Mouse (Mus musculus) embryonic facial prominence, embryonic 15.5 days (tissue): ENCODE measurements around the gene Raver2. TPM values are rescaled to one million over a fixed set of nuclear protein-coding genes. Genes with fewer than 3 reads are reported as not detected.

Experiments used
- ATAC-seq: fragments of 200-750 bp; cut with Nextera tagmentation; 2 replicates; pipeline ENCODE4 v1.8.0; 2017; ENCODE audit warnings: low read depth, moderate TSS enrichment; ENCODE audit not compliant: insufficient number of reproducible peaks, low FRiP score, low TSS enrichment
- H3K27ac ChIP-seq: fragments of 300-500 bp; sonication (generic); replicated peaks from 2 replicates; pipeline ENCODE4 v1.5.1; 2015; ENCODE audit warnings: mild to moderate bottlenecking, inconsistent platforms
- H3K27me3 ChIP-seq: fragments of 300-500 bp; sonication (generic); 2 replicates; pipeline ENCODE4 v1.6.1; 2015; ENCODE audit warnings: inconsistent platforms
- H3K36me3 ChIP-seq: fragments of 300-500 bp; sonication (generic); 2 replicates; pipeline ENCODE4 v1.6.1; 2015; ENCODE audit warnings: mild to moderate bottlenecking, inconsistent platforms
- H3K4me1 ChIP-seq: fragments of 300-500 bp; sonication (generic); 2 replicates; pipeline ENCODE4 v1.6.1; 2015; ENCODE audit warnings: inconsistent platforms
- H3K4me2 ChIP-seq: fragments of 300-500 bp; sonication (generic); replicated peaks from 2 replicates; pipeline ENCODE4 v1.6.1; 2015; ENCODE audit warnings: mild to moderate bottlenecking, inconsistent platforms
- H3K4me3 ChIP-seq: fragments of 300-500 bp; sonication (generic); replicated peaks from 2 replicates; pipeline ENCODE4 v1.5.1; 2015; ENCODE audit warnings: mild to moderate bottlenecking, inconsistent platforms
- H3K9ac ChIP-seq: fragments of 300-500 bp; sonication (generic); 2 replicates; pipeline ENCODE4 v1.6.1; 2015; ENCODE audit warnings: inconsistent platforms
- H3K9me3 ChIP-seq: fragments of 300-500 bp; sonication (generic); replicated peaks from 2 replicates; pipeline ENCODE4 v1.6.1; 2016; ENCODE audit warnings: inconsistent platforms
- WGBS: fragments of 180-500 bp; shearing (Covaris S2); methylation state at CpG from one replicate; pipeline ENCODE4 v1.1.7; 2015; 5-methylcytosine and 5-hydroxymethylcytosine counted together
- polyA plus RNA-seq: library from polyadenylated mRNA; unstranded; fragments of >200 nt; fragmentation: Nextera tagmentation; extraction: Ambion mirVana; gene quantifications from 2 replicates; pipeline ENCODE4 v1.2.1, GENCODE M21; 2015

Raver2 gene
- polyA plus RNA-seq, 1 experiment from 2014 or later = 10.3 TPM

- peaks cover 30% of the 10 kb centered on the region for H3K36me3 ChIP-seq
- H3K9ac ChIP-seq = no peak overlapping the region
- no peak overlapping the region for H3K4me3 ChIP-seq
- H3K9me3 ChIP-seq = 0 out of 2 replicates have a peak, but pooled peaks cover 7% of the 10 kb centered on the region
- no peaks in the 10 kb centered on the region for H3K27me3 ChIP-seq
- WGBS = 81% methylated on average over 12 of the region's 12 CpGs
- H3K4me2 ChIP-seq = no peak overlapping the region
- no peak overlapping the region for H3K27ac ChIP-seq
- no peak for ATAC-seq
- no peaks in the 10 kb centered on the region for H3K4me1 ChIP-seq
Observed at GRCm38 (mm10) chr4:101107122-101107521, 38.3 kb downstream of the Raver2 start.

DNA sequence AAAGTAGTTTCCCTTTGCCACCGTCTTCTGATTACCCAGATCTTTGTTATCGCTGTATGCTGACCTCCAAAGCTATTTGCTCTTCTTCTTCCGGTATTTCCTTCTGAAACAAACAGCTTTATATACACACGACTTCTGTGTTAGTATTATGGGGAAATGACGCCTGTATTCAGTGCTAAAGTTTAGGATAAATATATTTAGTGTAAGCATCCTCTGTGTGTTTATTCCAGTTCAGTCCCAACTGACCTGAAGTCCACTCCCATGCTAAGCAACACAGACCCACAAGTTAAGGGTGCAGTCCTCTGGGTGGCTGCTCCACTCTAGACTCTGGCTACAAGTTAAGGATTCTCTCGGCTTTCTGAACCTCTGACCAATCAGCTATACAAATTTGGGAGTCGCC lies 52.2 kb downstream of the Raver2 start:
- Histone ChIP-seq H3K4me1 (no peaks in the 10 kb centered on the region), H3K4me2 (no peak overlapping the region), H3K4me3 (no peak overlapping the region), H3K27ac (no peak overlapping the region), H3K27me3 (no peaks in the 10 kb centered on the region), H3K9ac (no peak overlapping the region), H3K36me3 (0 out of 2 replicates have a peak, but pooled peaks cover 24% of the 10 kb centered on the region), H3K9me3 (no peaks in the 10 kb centered on the region)
- WGBS = 90% methylated on average over 7 of the region's 7 CpGs
- no peak for ATAC-seq

DNA sequence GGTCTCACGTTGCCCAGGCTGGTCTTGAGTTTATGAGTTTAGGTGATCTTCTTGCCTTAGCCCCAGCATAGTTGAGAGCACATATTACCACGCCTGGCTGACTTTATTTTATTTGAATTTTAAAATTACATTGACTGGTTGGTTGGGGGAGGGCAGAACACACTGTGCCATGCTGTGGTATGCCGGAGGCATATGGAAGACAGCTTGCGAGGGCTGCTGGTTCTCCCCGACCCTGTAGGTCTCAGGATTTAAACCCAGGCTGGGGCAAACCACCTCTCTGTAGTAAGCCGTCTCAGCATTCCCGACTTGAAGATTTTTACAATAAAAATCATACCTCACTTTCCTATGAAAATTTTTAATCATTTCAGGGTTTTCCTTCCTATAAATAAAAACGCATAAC lies 66.2 kb downstream of the Raver2 start:
- H3K27me3 ChIP-seq = no peaks in the 10 kb centered on the region
- no peaks in the 10 kb centered on the region for H3K9me3 ChIP-seq
- no peak overlapping the region for H3K27ac ChIP-seq
- H3K4me3 ChIP-seq = no peak overlapping the region
- peak; percentile 60; the same call in 1 of the 2 replicates for ATAC-seq
- H3K4me1 ChIP-seq = 0 out of 2 replicates have a peak, but pooled peaks cover 2% of the 10 kb centered on the region
- H3K4me2 ChIP-seq = no peak overlapping the region
- H3K36me3 ChIP-seq = peaks cover 3% of the 10 kb centered on the region; the same call in 1 of the 2 replicates
- WGBS = 55% methylated on average over 8 of the region's 8 CpGs
- no peak overlapping the region for H3K9ac ChIP-seq

DNA sequence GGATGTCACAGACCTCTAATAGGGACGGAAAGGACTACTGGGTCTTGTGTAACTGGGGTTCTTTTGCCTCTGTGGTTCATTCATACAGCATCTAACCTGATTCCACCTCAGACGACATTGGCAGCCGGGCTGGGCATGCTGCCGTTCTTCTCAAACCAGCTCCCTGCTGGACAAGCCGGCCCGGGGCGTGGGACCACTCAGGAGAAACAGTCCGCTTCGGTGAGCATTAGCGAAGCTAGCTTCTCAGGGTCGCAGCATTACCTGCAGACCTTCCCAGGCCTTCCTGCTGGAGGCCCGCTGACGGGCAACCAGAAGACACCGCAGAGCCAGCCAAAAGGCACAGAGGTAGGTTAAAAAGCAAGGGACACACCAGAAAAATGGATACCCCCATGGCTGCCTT lies 67.1 kb downstream of the Raver2 start:
- no peak overlapping the region for H3K9ac ChIP-seq
- 91% methylated on average over 14 of the region's 14 CpGs for WGBS
- H3K27me3 ChIP-seq = no peaks in the 10 kb centered on the region
- ATAC-seq = no peak
- 0 out of 2 replicates have a peak, but pooled peaks cover 2% of the 10 kb centered on the region for H3K4me1 ChIP-seq
- H3K4me3 ChIP-seq = no peak overlapping the region
- H3K9me3 ChIP-seq = no peaks in the 10 kb centered on the region
- H3K36me3 ChIP-seq = peaks cover 3% of the 10 kb centered on the region; the same call in 1 of the 2 replicates
- no peak overlapping the region for H3K4me2 ChIP-seq
- H3K27ac ChIP-seq = no peak overlapping the region

GRCm38 (mm10) chr4:101137975-101138374 lies 69.2 kb downstream of the Raver2 start:
- 91% methylated on average over 11 of the region's 11 CpGs for WGBS
- no peak overlapping the region for H3K4me2 ChIP-seq
- no peak overlapping the region for H3K4me3 ChIP-seq
- 0 out of 2 replicates have a peak, but pooled peaks cover 2% of the 10 kb centered on the region for H3K4me1 ChIP-seq
- H3K9me3 ChIP-seq = no peaks in the 10 kb centered on the region
- no peak overlapping the region for H3K27ac ChIP-seq
- H3K9ac ChIP-seq = no peak overlapping the region
- H3K27me3 ChIP-seq = no peaks in the 10 kb centered on the region
- peaks cover 3% of the 10 kb centered on the region; the same call in 1 of the 2 replicates for H3K36me3 ChIP-seq
- no peak for ATAC-seq

GRCm38 (mm10) chr4:101141768-101142167 lies 73.0 kb downstream of the Raver2 start:
- H3K9me3 ChIP-seq = no peaks in the 10 kb centered on the region
- H3K36me3 ChIP-seq = peaks cover 3% of the 10 kb centered on the region; the same call in 1 of the 2 replicates
- H3K4me3 ChIP-seq = no peak overlapping the region
- no peak overlapping the region for H3K9ac ChIP-seq
- no peak overlapping the region for H3K27ac ChIP-seq
- ATAC-seq = no peak
- H3K4me1 ChIP-seq = peaks cover 2% of the 10 kb centered on the region; the same call in 1 of the 2 replicates
- WGBS = 56% methylated on average over 5 of the region's 5 CpGs
- H3K27me3 ChIP-seq = no peaks in the 10 kb centered on the region
- H3K4me2 ChIP-seq = no peak overlapping the region

GRCm38 (mm10) chr4:101143901-101144300 lies 75.1 kb downstream of the Raver2 start:
- no peak overlapping the region for H3K9ac ChIP-seq
- 87% methylated on average over 4 of the region's 4 CpGs for WGBS
- peaks cover 2% of the 10 kb centered on the region; the same call in 1 of the 2 replicates for H3K4me1 ChIP-seq
- H3K27ac ChIP-seq = no peak overlapping the region
- no peak overlapping the region for H3K4me2 ChIP-seq
- peaks cover 6% of the 10 kb centered on the region; the same call in 1 of the 2 replicates for H3K36me3 ChIP-seq
- no peaks in the 10 kb centered on the region for H3K27me3 ChIP-seq
- no peaks in the 10 kb centered on the region for H3K9me3 ChIP-seq
- H3K4me3 ChIP-seq = no peak overlapping the region
- no peak for ATAC-seq

GRCm38 (mm10) chr4:101144361-101144760 lies 75.6 kb downstream of the Raver2 start:
- Histone ChIP-seq H3K9me3 (no peaks in the 10 kb centered on the region), H3K4me3 (no peak overlapping the region), H3K9ac (no peak overlapping the region), H3K27ac (no peak overlapping the region), H3K27me3 (no peaks in the 10 kb centered on the region), H3K4me1 (peaks cover 2% of the 10 kb centered on the region; the same call in 1 of the 2 replicates), H3K36me3 (peaks cover 6% of the 10 kb centered on the region; the same call in 1 of the 2 replicates), H3K4me2 (no peak overlapping the region)
- no peak for ATAC-seq
- 55% methylated on average over 4 of the region's 4 CpGs for WGBS

DNA sequence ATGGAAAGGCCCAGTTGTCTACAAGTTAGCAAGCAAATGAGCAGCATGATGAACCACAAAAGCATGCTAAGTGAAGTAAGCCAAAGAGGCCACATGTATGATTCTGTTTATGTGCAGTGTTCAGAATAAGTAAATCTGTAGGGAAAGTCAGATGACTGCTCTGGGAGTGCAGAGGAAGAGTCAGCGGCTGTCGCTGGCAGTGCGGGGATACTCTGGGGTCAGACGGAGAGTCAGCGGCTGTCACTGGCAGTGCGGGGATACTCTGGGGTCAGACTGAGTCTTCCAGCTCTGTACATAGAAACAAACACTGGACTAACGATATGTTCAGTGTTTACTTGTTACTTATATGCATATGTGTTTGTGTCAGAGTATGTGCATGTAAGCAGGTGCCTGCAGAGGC lies 76.0 kb downstream of the Raver2 start:
- no peak for ATAC-seq
- Histone ChIP-seq H3K27ac (no peak overlapping the region), H3K4me1 (peaks cover 2% of the 10 kb centered on the region; the same call in 1 of the 2 replicates), H3K36me3 (peaks cover 6% of the 10 kb centered on the region), H3K9ac (no peak overlapping the region), H3K4me2 (no peak overlapping the region), H3K9me3 (no peaks in the 10 kb centered on the region), H3K27me3 (no peaks in the 10 kb centered on the region), H3K4me3 (no peak overlapping the region)
- 80% methylated on average over 7 of the region's 7 CpGs for WGBS

GRCm38 (mm10) chr4:101146047-101146745 lies 77.4 kb downstream of the Raver2 start:
- 0 out of 2 replicates have a peak overlapping the region, but pooled peaks have one; percentile 24 for H3K4me2 ChIP-seq
- 26% methylated on average over 9 of the region's 9 CpGs for WGBS
- ATAC-seq = peak; percentile 43; the same call in 1 of the 2 replicates

DNA sequence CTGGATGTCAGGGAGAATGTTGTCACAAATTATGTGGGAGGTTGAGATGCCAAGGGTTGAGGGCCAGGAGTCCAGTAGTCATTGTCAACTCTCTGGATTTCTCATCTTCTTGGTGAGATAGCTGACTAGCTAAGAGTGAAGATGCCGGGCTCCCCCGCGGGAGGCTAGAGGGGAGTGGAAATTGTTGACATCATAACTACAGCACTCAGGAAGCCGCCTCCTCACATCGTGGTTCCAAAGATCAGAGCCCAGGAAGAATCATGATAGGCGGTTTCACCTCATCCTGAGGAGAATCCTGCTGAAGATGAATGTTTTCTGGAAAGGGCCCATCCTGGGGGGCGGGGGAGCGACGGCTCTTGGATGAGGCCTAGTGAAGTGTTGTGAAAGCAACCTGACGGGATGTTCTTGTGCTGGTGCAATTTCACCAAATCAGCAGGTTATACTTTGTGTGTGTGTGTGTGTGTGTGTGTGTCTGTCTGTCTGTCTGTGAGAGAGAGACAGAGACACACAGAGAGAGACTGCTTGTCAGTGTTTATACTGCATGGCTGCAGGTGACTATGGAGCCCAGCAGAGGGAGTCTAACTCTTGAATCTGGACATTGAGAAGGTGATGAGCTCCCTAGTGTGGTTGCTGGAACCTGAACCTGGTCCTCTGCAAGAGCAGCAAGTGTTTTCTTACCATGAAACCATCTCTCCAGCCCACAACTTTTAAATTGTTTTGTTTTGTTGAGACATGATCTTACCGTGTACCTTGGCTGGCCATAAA lies 78.3 kb downstream of the Raver2 start:
- ATAC-seq = no peak

More at GRCm38 (mm10) chr4:101146047-101146745, 77.4 kb downstream of the Raver2 start:
- H3K4me1 ChIP-seq = peaks cover 2% of the 10 kb centered on the region; the same call in 1 of the 2 replicates
- H3K36me3 ChIP-seq = peaks cover 18% of the 10 kb centered on the region
- H3K27me3 ChIP-seq = no peaks in the 10 kb centered on the region
- H3K4me3 ChIP-seq = no peak overlapping the region
- no peak overlapping the region for H3K27ac ChIP-seq
- no peaks in the 10 kb centered on the region for H3K9me3 ChIP-seq
- H3K9ac ChIP-seq = no peak overlapping the region

More for the DNA sequence above, 78.3 kb downstream of the Raver2 start:
- Histone ChIP-seq H3K4me2 (no peak overlapping the region), H3K4me3 (no peak overlapping the region), H3K27me3 (no peaks in the 10 kb centered on the region), H3K36me3 (peaks cover 24% of the 10 kb centered on the region), H3K9ac (no peak overlapping the region), H3K4me1 (peaks cover 2% of the 10 kb centered on the region; the same call in 1 of the 2 replicates), H3K27ac (no peak overlapping the region), H3K9me3 (no peaks in the 10 kb centered on the region)
- WGBS = 88% methylated on average over 11 of the region's 11 CpGs
